Comparison of ENCODE assay signal across 7 mouse cellular contexts in genomic region chr1:182670563-182671342, GRCm38 (mm10).
DNase-seq lines count a peak whose midpoint lies in the region; ATAC-seq and TF ChIP-seq lines count a peak whose summit lies in the region.

No protein-coding gene starts in this region.

- peak; percentile 7 for DNase-seq in MEL (ENCODE audit: low read depth, low spot score)
- peak; percentile 53 for DNase-seq in brain, embryonic 14.5 days (ENCODE audit: low read depth)
- peak; percentile 13 to 14 for DNase-seq in heart, postnatal 14 days
- peak; percentile 61 for DNase-seq in limb, embryonic 11.5 days (ENCODE audit: low spot score)
- no peak for DNase-seq in B cell, adult 2 months
- DNase-seq in spleen, adult 18-20 months = no peak

- no peak for TF ChIP-seq CTCF in MEL (IDR thresholded peaks at IDR 0.05 in 2 of 3, conservative IDR thresholded peaks at IDR 0.05 in 1 of 3; ENCODE audit: control insufficient read depth in 1 of 3, insufficient read depth in 1 of 3, low read depth in 2 of 3, low read length in 3 of 3, poor library complexity in 1 of 3, severe bottlenecking in 1 of 3)
- no peak for TF ChIP-seq CTCF in brain, embryonic 14.5 days (IDR thresholded peaks at IDR 0.05; ENCODE audit: borderline replicate concordance, extremely low read depth, insufficient read depth, insufficient read length)

- peak; percentile 61; the same call in 1 of the 2 replicates for ATAC-seq in limb, embryonic 11.5 days (ENCODE audit: insufficient number of reproducible peaks, low FRiP score, low TSS enrichment, low read depth)
- no peak for ATAC-seq in monocyte, adult 5-6 weeks (replicated peaks; ENCODE audit: insufficient number of reproducible peaks, low FRiP score, low TSS enrichment, poor library complexity, severe bottlenecking)

- no peak for TF ChIP-seq POLR2A in MEL (IDR thresholded peaks at IDR 0.05; ENCODE audit: control insufficient read depth in 1 of 2, insufficient read depth in 1 of 2, low read depth in 1 of 2, low read length in 2 of 2, poor library complexity in 1 of 2)
- TF ChIP-seq POLR2A in brain, embryonic 14.5 days (IDR thresholded peaks at IDR 0.05; ENCODE audit: borderline replicate concordance, extremely low read depth, insufficient read depth, insufficient read length, poor library complexity, severe bottlenecking) = no peak

- H3K36me3 ChIP-seq in MEL (ENCODE audit: control insufficient read depth in 1 of 2, insufficient read depth in 2 of 2, low read length in 2 of 2) = no peaks in the 10 kb centered on the region
- H3K36me3 ChIP-seq in limb, embryonic 11.5 days (ENCODE audit: control insufficient read depth, insufficient read depth, low read length) = no peaks in the 10 kb centered on the region

- no peak for TF ChIP-seq RAD21 in MEL (IDR thresholded peaks at IDR 0.05; ENCODE audit: low read depth, low read length)

- TF ChIP-seq EP300 in MEL (IDR thresholded peaks at IDR 0.05; ENCODE audit: low read depth in 1 of 2, low read length in 2 of 2) = no peak

- no peak overlapping the region for H3K27ac ChIP-seq in MEL (ENCODE audit: control insufficient read depth, low read depth, low read length)
- peak overlapping the region; percentile 61 for H3K27ac ChIP-seq in limb, embryonic 11.5 days (replicated peaks; ENCODE audit: low read depth, low read length)

- H3K4me2 ChIP-seq in limb, embryonic 11.5 days (ENCODE audit: low read depth, severe bottlenecking) = no peak overlapping the region

- 15% methylated on average over 11 of the region's 11 CpGs for WGBS in limb, embryonic 11.5 days

- H3K4me1 ChIP-seq in MEL (ENCODE audit: control insufficient read depth in 1 of 2, insufficient read depth in 2 of 2, low read length in 2 of 2) = no peaks in the 10 kb centered on the region
- peaks cover 16% of the 10 kb centered on the region for H3K4me1 ChIP-seq in limb, embryonic 11.5 days (ENCODE audit: control insufficient read depth, insufficient read depth, low read length)

- H3K9ac ChIP-seq in MEL (ENCODE audit: control insufficient read depth, low read depth, low read length, poor library complexity, severe bottlenecking) = no peak overlapping the region
- H3K9ac ChIP-seq in limb, embryonic 11.5 days (ENCODE audit: low read length) = 0 out of 2 replicates have a peak overlapping the region, but pooled peaks have one; percentile 2

- intact Hi-C loops in heart, postnatal 14 days (cut with DNase I) = no loop called here

- no peaks in the 10 kb centered on the region for H3K79me2 ChIP-seq in MEL (ENCODE audit: control insufficient read depth, insufficient read depth, low read length, poor library complexity)

- no peaks in the 10 kb centered on the region; a peak in 1 of 4 replicates for H3K27me3 ChIP-seq in MEL (ENCODE audit: control insufficient read depth in 1 of 2, insufficient read depth in 2 of 2, low read length in 2 of 2)
- no peaks in the 10 kb centered on the region for H3K27me3 ChIP-seq in limb, embryonic 11.5 days (ENCODE audit: control insufficient read depth, insufficient read depth, low read length)

- H3K4me3 ChIP-seq in MEL (ENCODE audit: control insufficient read depth in 1 of 2, insufficient read depth in 1 of 2, low read depth in 2 of 2, low read length in 2 of 2) = no peak overlapping the region
- H3K4me3 ChIP-seq in limb, embryonic 11.5 days (ENCODE audit: low read depth, low read length) = no peak overlapping the region

- no peaks in the 10 kb centered on the region for H3K9me3 ChIP-seq in MEL (replicated peaks; ENCODE audit: insufficient read depth, low read length)
- H3K9me3 ChIP-seq in limb, embryonic 11.5 days (ENCODE audit: control insufficient read depth, low read length) = no peaks in the 10 kb centered on the region

TF ChIP-seq in MEL, 35 proteins besides CTCF, POLR2A, EP300 and RAD21:
- no peak for TF ChIP-seq MXI1 (IDR thresholded peaks at IDR 0.05; ENCODE audit: low read depth, low read length)
- peak; percentile 26; the same call in 1 of the 2 replicates for TF ChIP-seq ZNF384 (IDR thresholded peaks at IDR 0.05; ENCODE audit: low read depth, low read length)
- TF ChIP-seq TAL1 (IDR thresholded peaks at IDR 0.05; ENCODE audit: low read length) = no peak
- TF ChIP-seq MAZ (IDR thresholded peaks at IDR 0.05; ENCODE audit: low read depth, low read length) = no peak
- no peak for TF ChIP-seq E2F4 (IDR thresholded peaks at IDR 0.05; ENCODE audit: borderline replicate concordance, low read depth, low read length)

Comparison
In these comparisons a context has a peak if more than half of its experiments do, and no peak if none do; other contexts are left out.
1. DNase-seq: peak in MEL (single experiment), brain, embryonic 14.5 days (single experiment), heart, postnatal 14 days (2 of 2) and limb, embryonic 11.5 days (single experiment); none in B cell, adult 2 months (0 of 2) and spleen, adult 18-20 months (0 of 2).